In genomic region chr5:146238274-146238673, GRCm38 (mm10) we compare ENCODE assay signal across 22 mouse cellular contexts. TPM values are rescaled to one million over a fixed set of nuclear protein-coding genes. Genes with fewer than 3 reads are reported as not detected.
"Had no signal": no experiment of that assay in that cellular context is flagged by ENCODE, and none has a peak within 500 bp of the region (broad histone marks: within the 10 kb centered on the region; RNA-seq: fewer than 3 reads in every experiment).

No protein-coding gene starts in this region.

- H3K27me3 ChIP-seq: limb, embryonic 13.5 days had no signal

- H3K4me2 ChIP-seq: limb, embryonic 13.5 days; lung, embryonic 14.5 days; midbrain, embryonic 11.5 days had no signal

- DNase-seq: kidney, adult 2 months; kidney, postnatal 25 days; layer of hippocampus, adult 9-11 months; liver, postnatal 0 days; lung, embryonic 14.5 days; lung, postnatal 14 days; lung, postnatal 4 days; midbrain, embryonic 14.5 days; right cerebral cortex, postnatal 14 days; right cerebral cortex, postnatal 4 days; thymus, postnatal 36 days had no signal

- H3K4me3 ChIP-seq: layer of hippocampus, adult 2 months; limb, embryonic 10.5 days; limb, embryonic 13.5 days had no signal

- H3K9ac ChIP-seq: limb, embryonic 13.5 days; liver, embryonic 14.5 days; liver, postnatal 0 days; lung, embryonic 14.5 days had no signal

- H3K4me1 ChIP-seq: limb, embryonic 10.5 days had no signal

- H3K27ac ChIP-seq: layer of hippocampus, adult 2 months; limb, embryonic 10.5 days; limb, embryonic 13.5 days; liver, embryonic 14.5 days had no signal

- H3K36me3 ChIP-seq: limb, embryonic 13.5 days had no signal

- H3K9me3 ChIP-seq: limb, embryonic 10.5 days; limb, embryonic 13.5 days had no signal

- ATAC-seq: liver, postnatal 0 days had no signal

RNA-seq across cellular contexts. Expression of gene 1700001J03Rik, which starts 53.2 kb away (rescaled TPM):
- polyA plus RNA-seq: kidney, embryonic 14.5 days; limb, embryonic 10.5 days; limb, embryonic 13.5 days; liver, adult 2 months; liver, postnatal 0 days; lung, embryonic 14.5 days; midbrain, embryonic 11.5 days; midbrain, embryonic 14.5 days; neural tube, embryonic 11.5 days; neural tube, embryonic 14.5 days; stomach, embryonic 14.5 days; thymus, postnatal 0 days had no signal
